Mouse (Mus musculus) myocyte (in vitro differentiated cells): ENCODE measurements at regions not wholly inside any gene's neighbourhood (a gene's known extent, or its start where the extent isn't known, plus 50 kb on each side); places are given as distances from the start of the nearest gene placed in this dataset.

Experiments
- CEBPB ChIP-seq: IDR thresholded peaks from 2 replicates; pipeline ENCODE4 v1.6.1; 2011; ENCODE audit warnings: mild to moderate bottlenecking, moderate library complexity; ENCODE audit not compliant: poor library complexity, insufficient read depth, severe bottlenecking
- E2F4 ChIP-seq: IDR thresholded peaks from one replicate; pipeline ENCODE4 v1.6.1; 2011; ENCODE audit warnings: mild to moderate bottlenecking, control low read depth, moderate library complexity; ENCODE audit not compliant: insufficient read depth
- MAX ChIP-seq: IDR thresholded peaks from one replicate; pipeline ENCODE4 v1.6.1; 2011; ENCODE audit warnings: low read depth, mild to moderate bottlenecking, control low read depth
- MYOD1 ChIP-seq, 3 experiments: IDR thresholded peaks; one replicate each; pipeline ENCODE4 v1.6.1; 2011; ENCODE audit warnings: control low read depth in 2 of 3, low read depth in 2 of 3, mild to moderate bottlenecking in 2 of 3, moderate library complexity in 1 of 3; ENCODE audit not compliant: insufficient read length in 2 of 3, control insufficient read depth in 1 of 3
- MYOG ChIP-seq, 3 experiments: IDR thresholded peaks; one replicate each; pipeline ENCODE4 v1.6.1; 2011; ENCODE audit warnings: control low read depth in 2 of 3, low read depth in 2 of 3, mild to moderate bottlenecking in 2 of 3; ENCODE audit not compliant: insufficient read length in 2 of 3, control insufficient read depth in 1 of 3, insufficient read depth in 1 of 3
- POLR2A ChIP-seq: IDR thresholded peaks from one replicate; pipeline ENCODE4 v1.6.1; 2011; ENCODE audit warnings: low read depth, mild to moderate bottlenecking, control low read depth, moderate library complexity; ENCODE audit not compliant: insufficient read length
- POLR2AphosphoS2 ChIP-seq: IDR thresholded peaks from one replicate; pipeline ENCODE4 v1.6.1; 2011; ENCODE audit warnings: low read depth, control low read depth; ENCODE audit not compliant: insufficient read length
- SRF ChIP-seq: IDR thresholded peaks from one replicate; pipeline ENCODE4 v1.6.1; 2011; ENCODE audit warnings: low read depth; ENCODE audit not compliant: control insufficient read depth, insufficient read length
- TCF12 ChIP-seq: IDR thresholded peaks from one replicate; pipeline ENCODE4 v1.6.1; 2011; ENCODE audit warnings: mild to moderate bottlenecking, control low read depth; ENCODE audit not compliant: poor library complexity, insufficient read depth, severe bottlenecking
- TCF3 ChIP-seq: IDR thresholded peaks from one replicate; pipeline ENCODE4 v1.6.1; 2011; ENCODE audit warnings: low read depth, control low read depth; ENCODE audit not compliant: insufficient read length
- USF1 ChIP-seq: IDR thresholded peaks from one replicate; pipeline ENCODE4 v1.6.1; 2011; ENCODE audit warnings: low read depth, mild to moderate bottlenecking, control low read depth, moderate library complexity

DNA sequence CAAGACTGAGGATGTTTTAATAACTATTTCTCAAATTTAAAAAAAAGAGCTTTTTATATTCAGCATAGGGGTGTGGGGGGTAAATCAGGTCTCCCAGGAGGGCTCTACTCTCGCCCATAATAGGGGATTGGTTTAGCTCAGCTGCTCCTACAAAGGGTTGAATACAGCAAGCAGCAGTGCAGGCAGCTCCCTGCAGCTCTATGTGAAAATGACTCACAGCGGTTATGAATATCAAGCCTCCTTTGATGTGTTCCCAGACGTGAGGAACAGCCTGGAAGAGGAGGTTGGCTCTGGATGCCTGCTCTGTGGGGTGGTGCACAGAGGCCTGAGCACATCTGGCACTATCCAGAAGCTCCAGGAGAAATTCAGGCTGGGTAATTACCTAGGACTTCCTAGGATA is 192.3 kb downstream of the Dad1 start:
- TF ChIP-seq E2F4 (no peak), POLR2A (no peak), USF1 (no peak), MAX (no peak), POLR2AphosphoS2 (no peak), CEBPB (no peak), MYOG (IDR thresholded peaks at IDR 0.05; ENCODE audit: control insufficient read depth in 1 of 3, insufficient read depth in 1 of 3, insufficient read length in 2 of 3, low read depth in 2 of 3) (no peak), TCF12 (no peak), SRF (no peak), MYOD1 (IDR thresholded peaks at IDR 0.05; ENCODE audit: control insufficient read depth in 1 of 3, insufficient read length in 2 of 3, low read depth in 2 of 3) (no peak), TCF3 (no peak)
